Mouse (Mus musculus) adrenal gland, postnatal 25 days (tissue): ENCODE measurements around the gene Gm17657. TPM values are rescaled to one million over a fixed set of nuclear protein-coding genes. Genes with fewer than 3 reads are reported as not detected.

ENCODE experiments used
- DNase-seq: peaks from one replicate; pipeline ENCODE4 v3.0.0; 2021; ENCODE audit warnings: mixed read lengths
- long read RNA-seq: library from polyadenylated mRNA; stranded (forward); transcript quantifications from one replicate; pipeline ENCODE4 v2.0.0, GENCODE M21; 2021
- total RNA-seq: library from RNA; stranded (reverse); gene quantifications from 2 replicates; pipeline ENCODE4 v1.2.3, GENCODE M21; 2021

Gm17657 gene
- not detected in 2 replicates for total RNA-seq
- long read RNA-seq, result 0 reads

DNA sequence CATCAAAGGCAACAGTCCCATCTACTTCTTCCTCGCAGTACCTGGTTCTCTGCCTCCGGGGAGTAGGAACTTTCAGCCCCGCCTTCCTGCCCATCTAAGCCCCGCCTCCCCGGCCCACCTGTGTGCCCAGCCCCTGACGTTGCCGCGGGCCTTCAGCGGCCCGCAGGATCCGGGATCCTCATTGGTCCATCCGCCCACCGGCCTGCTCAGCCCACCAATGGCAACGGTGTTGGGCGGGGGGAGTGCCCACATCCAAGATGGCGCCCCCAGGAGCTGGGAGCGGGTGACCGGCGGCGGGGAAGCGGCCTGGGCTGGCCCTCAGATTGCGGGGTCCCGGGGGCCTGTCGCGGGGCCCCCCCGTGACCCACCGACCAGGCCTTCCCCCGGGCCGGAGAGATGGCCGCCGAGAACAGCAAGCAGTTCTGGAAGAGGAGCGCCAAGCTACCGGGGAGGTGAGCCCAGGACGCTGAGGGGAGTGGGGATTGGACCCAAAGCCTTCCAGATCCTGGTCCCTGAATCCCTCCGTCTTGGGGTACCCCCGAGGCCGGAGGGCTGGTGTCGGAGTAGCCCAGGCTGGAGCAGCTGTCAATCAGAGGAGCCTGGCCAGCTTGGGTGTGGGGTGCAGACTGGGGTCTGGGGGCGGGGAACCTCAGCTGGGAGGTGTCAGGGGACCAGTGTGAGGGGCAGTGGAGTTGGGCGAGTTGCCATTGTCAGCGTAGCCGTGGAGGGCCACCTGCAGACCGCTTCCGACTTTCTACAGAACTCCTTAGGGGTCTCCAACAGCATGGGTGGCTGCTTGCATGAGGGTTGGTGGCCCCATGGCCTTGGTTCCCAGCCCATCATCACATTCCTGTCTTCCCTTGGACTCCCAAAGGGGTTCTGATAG, at the start of gene Gm17657, which contains the start of gene Tbc1d22b:
Gene Gm17657, minus strand, starts transcription at position 96 of the 886 bp plus-strand sequence.
Gene Tbc1d22b, plus strand, starts transcription at position 243 of the 886 bp plus-strand sequence.
- peak; percentile 96 for DNase-seq

GRCm38 (mm10) chr17:29599051-29599450, 49.6 kb upstream of the Gm17657 start:
- DNase-seq, result no peak

DNA sequence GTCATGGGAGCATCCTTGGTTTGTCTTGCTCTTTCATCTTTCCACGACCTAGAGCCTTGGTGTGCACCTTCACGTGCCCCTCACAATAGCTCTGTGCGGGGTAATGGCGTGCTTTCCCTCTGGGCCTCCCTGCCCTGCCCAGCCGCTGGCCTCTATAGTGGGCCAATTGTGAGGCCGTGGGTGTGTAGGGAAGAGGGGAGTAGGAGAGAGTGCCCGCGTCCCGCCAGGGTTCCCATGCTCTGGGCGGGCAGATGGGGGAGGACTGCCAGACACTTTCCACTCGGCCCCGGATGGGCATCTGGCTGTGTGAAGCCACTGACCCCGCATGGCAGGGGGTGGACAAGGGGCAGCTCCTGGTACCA, 47.3 kb upstream of the Gm17657 start:
- DNase-seq, result no peak

DNA sequence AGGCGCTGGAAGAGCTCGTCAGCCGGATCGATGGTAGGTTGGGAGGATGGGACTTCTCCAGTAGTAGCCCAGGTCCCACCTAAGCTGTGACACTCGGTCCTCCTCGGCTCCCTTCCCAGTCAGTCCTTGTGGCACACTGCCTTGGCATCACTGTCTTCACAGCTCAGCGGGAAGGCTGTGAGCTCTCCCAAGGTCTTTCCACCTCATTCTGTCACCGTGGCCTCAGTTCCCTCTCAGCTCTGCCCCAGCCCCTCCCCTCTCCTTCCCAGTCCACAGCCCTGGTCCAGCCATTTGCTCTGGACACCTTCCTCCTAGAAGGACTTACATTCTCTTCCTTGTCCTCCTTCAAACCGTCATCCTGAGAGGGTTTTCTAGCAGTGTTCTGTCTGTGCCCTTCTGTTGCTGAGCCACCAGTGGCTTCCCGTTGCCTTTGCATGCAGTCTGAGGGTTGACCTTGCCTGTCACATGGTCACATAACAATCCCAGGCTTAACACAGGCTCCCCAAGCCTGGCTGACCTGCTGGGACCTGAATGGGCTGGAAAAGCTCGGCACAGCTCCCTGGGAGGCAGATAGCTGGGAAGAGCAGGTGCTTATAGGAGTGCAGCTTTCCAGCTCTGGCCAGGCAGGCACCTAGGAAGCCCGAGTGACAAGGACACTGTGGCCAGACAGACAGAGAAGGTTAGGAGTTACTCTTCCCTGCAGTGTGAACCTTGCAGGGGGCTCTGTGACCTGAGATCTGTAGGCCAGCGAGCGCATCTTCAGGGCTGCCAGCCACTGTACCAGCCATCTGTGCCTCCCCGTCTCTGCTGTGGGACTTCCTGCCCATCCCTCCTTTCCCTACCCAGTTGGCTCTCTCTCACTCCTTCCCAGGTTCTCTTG, 46.7 kb upstream of the Gm17657 start:
- DNase-seq, result peak; percentile 34

DNA sequence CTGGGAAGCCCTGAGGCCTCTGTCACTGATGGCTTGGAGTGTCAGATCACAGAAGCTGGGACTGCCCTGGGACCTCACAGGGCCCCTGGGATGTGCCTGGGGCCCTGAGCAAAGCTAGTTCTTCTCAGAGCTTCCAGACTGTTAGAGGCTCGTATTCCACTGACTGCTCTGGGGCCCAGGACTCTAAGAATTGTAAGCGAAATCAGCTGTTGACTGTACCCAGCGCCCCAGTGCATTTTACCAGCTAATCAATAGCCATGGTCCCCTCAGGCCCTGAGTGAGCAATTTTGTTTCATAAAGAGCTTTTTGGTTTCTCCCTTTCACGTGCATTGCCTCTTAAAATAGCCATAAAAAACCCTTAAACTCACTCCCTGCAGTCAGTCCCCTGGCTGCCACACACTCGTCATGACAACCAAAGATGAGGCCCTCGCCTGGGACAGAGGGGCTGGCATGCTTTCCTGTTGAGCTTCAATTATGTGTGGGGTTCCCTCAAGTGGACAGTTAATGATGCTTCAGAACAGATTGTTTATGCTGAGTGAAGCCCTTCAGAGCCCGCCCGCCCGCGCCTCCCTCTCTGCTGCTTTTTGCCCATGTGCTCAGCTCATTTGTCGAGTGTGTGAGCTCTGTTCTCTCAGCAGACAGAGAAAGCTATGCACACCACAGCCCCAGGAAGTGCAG, 39.9 kb upstream of the Gm17657 start:
- DNase-seq, result no peak

DNA sequence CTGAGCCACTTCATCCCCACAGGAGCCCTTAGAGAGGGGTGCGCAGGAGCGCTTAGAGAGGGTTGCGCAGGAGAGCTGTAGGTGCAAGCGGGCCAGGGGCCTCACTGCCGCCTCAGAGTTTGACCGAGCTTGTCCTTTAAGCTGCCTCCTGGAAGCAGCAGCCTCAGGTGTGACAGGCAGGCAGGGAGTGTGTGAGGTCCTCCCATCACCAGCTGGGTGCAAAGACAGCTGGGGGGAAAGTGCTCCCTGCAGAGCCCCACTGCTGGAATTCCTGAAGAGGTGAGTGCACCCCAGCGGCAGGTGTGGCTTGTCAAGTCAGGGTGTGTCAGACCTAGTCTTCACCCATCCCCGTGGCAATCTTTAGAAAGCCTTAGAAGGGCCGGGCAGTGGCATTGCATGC, 37.5 kb upstream of the Gm17657 start:
- DNase-seq, result no peak

GRCm38 (mm10) chr17:29585446-29585845, 36.0 kb upstream of the Gm17657 start:
- DNase-seq, result no peak

DNA sequence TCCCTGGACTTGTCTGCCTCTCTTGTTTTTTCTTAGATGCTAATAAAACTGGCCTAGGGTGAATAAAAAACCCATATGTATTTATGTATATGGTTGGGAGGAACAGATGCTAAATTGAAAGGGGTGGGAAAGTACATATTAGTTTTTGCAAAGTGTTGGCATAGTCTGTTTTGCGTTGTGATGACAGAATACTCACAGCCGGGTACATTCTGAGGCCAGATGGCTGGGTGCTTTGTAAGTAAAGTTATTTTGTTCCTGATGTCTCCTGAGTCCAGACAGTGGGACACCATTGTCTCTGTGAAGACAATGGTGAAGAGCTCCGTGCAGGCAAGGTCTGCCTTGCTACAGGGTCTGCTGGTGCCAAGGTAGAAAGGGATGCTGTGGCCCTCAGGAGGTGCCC, 35.3 kb upstream of the Gm17657 start:
- no peak for DNase-seq

GRCm38 (mm10) chr17:29584306-29584705, 34.9 kb upstream of the Gm17657 start:
- DNase-seq, result no peak

DNA sequence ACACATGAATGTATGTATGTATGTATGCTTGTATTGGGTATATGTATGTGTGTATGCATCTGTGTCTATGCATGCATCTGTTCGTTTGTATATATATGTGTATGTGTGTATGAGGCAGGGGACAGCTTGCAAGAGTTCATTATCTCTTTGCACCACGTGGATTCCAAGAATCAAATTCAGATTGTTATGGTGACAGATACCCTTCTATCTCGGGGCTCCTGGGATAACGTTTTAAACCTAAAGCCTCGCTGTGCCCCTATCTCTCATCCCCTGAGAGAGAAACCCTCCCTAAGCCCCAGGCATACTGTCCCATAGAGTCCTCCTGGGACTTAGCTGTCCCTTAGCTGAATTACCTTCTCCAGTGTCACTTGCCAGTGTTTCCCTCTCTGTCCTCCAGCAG, 34.1 kb upstream of the Gm17657 start:
- DNase-seq, result no peak

GRCm38 (mm10) chr17:29579579-29580126, 30.2 kb upstream of the Gm17657 start:
- no peak for DNase-seq

DNA sequence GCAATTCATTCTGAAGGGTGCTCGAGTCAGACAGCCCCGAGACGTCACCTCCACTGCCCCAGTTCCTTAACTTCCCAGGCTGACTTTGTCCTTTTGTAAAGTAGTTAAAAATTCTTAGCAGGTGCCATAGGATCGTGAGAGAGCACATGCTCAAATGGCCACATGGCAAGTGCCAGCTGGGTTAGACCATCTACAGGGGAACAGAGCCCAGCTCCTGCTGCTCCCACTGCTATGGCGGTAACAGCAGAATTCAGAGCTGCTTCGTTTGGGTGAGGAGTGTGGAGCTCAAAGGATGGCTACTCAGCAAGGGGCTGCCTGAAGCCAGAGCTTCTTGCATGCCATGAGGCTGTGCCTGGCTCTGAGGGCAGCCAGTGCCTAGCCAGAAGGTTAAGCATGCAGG, 20.4 kb upstream of the Gm17657 start:
- DNase-seq, result no peak

DNA sequence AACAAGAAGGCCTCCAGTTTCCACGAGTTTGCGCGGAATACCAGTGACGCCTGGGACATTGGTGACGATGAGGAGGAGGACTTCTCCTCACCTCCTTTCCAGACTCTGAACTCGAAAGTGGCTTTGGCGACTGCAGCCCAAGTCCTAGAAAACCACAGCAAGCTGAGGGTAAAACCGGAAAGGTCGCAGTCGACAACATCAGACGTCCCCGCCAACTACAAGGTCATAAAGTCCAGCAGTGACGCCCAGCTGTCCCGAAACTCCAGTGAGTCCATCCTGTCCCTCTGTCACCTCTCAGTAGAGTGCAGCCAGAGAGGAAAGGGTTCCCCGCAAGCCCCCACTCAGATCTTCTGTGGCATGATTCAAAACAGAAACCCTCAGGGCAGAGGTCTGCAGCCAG, 19.0 kb upstream of the Gm17657 start:
- no peak for DNase-seq

GRCm38 (mm10) chr17:29565521-29565920, 16.1 kb upstream of the Gm17657 start:
- no peak for DNase-seq

- no peak for DNase-seq
These were observed 9.0 kb upstream of the Gm17657 start for GRCm38 (mm10) chr17:29558476-29558875.

- DNase-seq, result no peak
These were observed 7.5 kb upstream of the Gm17657 start for GRCm38 (mm10) chr17:29556893-29557292.

DNA sequence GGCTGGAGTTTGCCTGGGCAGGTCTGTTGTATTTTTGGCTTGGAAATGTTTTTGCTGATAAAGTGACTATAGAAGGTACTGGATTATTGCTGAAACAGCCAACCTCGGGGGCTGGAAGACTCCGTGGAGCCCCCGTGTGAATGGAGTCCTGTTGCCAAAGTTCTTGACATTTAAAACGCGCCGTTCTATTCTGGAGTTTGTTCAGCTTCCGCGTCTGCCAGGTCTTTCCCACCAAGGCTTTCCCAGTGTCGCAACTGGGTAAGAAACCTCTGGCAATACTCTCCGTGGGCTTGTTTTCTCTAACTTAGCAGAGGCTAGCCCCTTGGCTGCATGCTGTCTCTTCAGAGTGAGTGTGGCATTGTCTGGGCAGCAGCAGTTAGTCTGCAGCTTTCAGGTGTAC, 7.0 kb upstream of the Gm17657 start:
- no peak for DNase-seq

DNA sequence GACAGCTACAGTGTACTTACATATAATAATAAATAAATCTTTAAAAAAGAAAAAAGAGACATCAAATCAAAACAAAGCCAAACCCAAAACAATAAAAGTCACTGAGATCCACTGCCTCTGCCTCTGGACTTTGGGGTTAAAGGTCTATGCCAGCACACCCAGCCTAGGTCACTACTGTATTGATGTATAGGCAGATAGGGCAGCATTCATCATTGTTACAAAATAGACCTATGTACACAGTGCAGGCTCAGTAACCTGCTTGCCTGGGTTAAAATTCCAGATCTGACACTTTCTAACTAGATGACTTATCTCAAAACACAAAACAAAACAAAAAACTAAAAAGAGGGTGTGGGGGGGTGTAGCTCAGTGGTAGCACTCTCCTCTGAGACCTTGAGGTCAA, 4.7 kb upstream of the Gm17657 start:
- DNase-seq, result no peak

DNA sequence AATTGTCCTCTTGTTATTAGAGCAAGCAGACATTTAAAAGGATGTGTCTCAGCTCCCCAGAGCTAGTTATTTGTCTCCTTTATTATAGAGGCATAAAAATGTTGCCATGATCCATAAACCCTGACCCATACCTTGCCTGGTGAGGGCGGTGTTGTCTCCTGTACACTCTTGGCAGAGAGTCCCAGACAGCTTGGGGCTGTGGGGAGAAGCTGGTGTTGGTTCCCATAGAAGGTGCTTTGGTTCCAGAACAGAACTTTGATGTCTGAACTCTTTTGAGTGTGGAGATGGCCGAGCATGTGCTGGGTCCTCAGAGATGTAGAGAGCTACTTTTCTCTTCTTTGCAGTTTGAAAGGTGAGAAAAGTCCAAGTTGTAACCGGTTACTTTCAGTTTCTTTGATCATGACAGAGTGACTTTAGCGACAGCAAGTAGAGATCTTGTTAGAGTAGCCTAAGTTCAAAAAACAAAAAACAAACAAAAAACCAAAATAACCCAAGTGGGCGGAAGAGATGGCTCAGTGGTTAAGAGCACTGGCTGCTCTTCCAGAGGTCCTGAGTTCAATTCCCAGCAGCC, 2.8 kb upstream of the Gm17657 start, which contains the start of gene Tmem217:
Gene Tmem217, minus strand, starts transcription at position 224 of the 571 bp plus-strand sequence.
- DNase-seq, result no peak

- DNase-seq, result no peak
These were observed 1.6 kb upstream of the Gm17657 start for GRCm38 (mm10) chr17:29551019-29551418.

- no peak for DNase-seq
These were observed 444 bp downstream of the Gm17657 start for GRCm38 (mm10) chr17:29548994-29549393.

DNA sequence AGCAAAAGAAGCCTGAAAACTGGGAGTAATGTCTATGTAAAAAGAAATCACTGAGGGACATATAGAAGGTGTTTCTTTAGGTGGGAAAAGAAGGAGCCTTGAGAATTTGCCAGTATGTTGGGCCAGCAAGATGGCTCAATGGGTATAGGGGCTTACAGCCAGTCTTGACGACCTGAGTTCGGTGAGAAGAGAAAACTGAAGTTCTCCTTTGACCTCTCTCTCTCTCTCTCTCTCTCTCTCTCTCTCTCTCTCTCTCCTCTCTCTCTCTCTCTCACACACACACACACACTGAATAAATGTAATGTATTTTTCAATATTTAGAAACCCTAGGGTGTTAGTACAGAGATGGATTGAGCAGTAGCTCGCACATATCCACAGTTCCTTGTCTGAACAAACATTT, 944 bp downstream of the Gm17657 start:
- DNase-seq, result no peak
